In genomic region chr9:95185840-95186239, GRCm38 (mm10) we compare ENCODE assay signal across 18 mouse cellular contexts.
DNase-seq lines count a peak whose midpoint lies in the region; ATAC-seq and TF ChIP-seq lines count a peak whose summit lies in the region.
"Had no signal": no experiment of that assay in that cellular context is flagged by ENCODE, and none has a peak within 500 bp of the region (broad histone marks: within the 10 kb centered on the region; RNA-seq: fewer than 3 reads in every experiment).

No protein-coding gene starts in this region.

- no peak for TF ChIP-seq CTCF in liver, postnatal 0 days (IDR thresholded peaks at IDR 0.05; ENCODE audit: low read depth)

- no peak for DNase-seq in embryonic facial prominence, embryonic 11.5 days (ENCODE audit: low spot score)
- DNase-seq in embryonic facial prominence, embryonic 10.5 days (ENCODE audit: low spot score), result no peak
- DNase-seq in kidney, adult 9 months, result peak; percentile 36
- no peak for DNase-seq in kidney, postnatal 4 days
- no peak for DNase-seq in lung, postnatal 36 days
- DNase-seq in liver, postnatal 0 days, result no peak
- DNase-seq: adrenal gland, postnatal 10 days; cerebellum, adult 2 months; forebrain, postnatal 0 days; gastrocnemius, postnatal 10 days; kidney, postnatal 25 days; midbrain, embryonic 14.5 days; thymus, postnatal 36 days had no signal

- H3K4me3 ChIP-seq in embryonic facial prominence, embryonic 11.5 days (ENCODE audit: low read depth, low read length), result no peak overlapping the region
- H3K4me3 ChIP-seq in embryonic facial prominence, embryonic 10.5 days, result no peak overlapping the region
- no peak overlapping the region for H3K4me3 ChIP-seq in lung, embryonic 16.5 days (ENCODE audit: low read length)
- no peak overlapping the region for H3K4me3 ChIP-seq in liver, postnatal 0 days (ENCODE audit: low read depth, low read length)
- H3K4me3 ChIP-seq in hindbrain, embryonic 13.5 days, result no peak overlapping the region

- no peaks in the 10 kb centered on the region for H3K36me3 ChIP-seq in embryonic facial prominence, embryonic 11.5 days (replicated peaks; ENCODE audit: control insufficient read depth, insufficient read depth, low read depth, low read length)
- no peaks in the 10 kb centered on the region for H3K36me3 ChIP-seq in embryonic facial prominence, embryonic 10.5 days (replicated peaks)
- H3K36me3 ChIP-seq in lung, embryonic 16.5 days (ENCODE audit: control insufficient read depth, insufficient read depth, low read length), result no peaks in the 10 kb centered on the region
- no peaks in the 10 kb centered on the region for H3K36me3 ChIP-seq in liver, postnatal 0 days (replicated peaks; ENCODE audit: insufficient read depth, low read length)
- H3K36me3 ChIP-seq in hindbrain, embryonic 13.5 days, result no peaks in the 10 kb centered on the region

- H3K9ac ChIP-seq in embryonic facial prominence, embryonic 11.5 days (replicated peaks; ENCODE audit: low read length), result no peak overlapping the region
- no peak overlapping the region for H3K9ac ChIP-seq in lung, embryonic 16.5 days (ENCODE audit: low read length)
- H3K9ac ChIP-seq in liver, postnatal 0 days (replicated peaks), result no peak overlapping the region
- H3K9ac ChIP-seq in hindbrain, embryonic 13.5 days, result no peak overlapping the region
- H3K9ac ChIP-seq: forebrain, postnatal 0 days had no signal

- H3K4me1 ChIP-seq in embryonic facial prominence, embryonic 11.5 days (ENCODE audit: control insufficient read depth, insufficient read depth, low read length), result no peaks in the 10 kb centered on the region
- H3K4me1 ChIP-seq in embryonic facial prominence, embryonic 10.5 days, result peaks cover 29% of the 10 kb centered on the region
- H3K4me1 ChIP-seq in lung, embryonic 16.5 days (replicated peaks; ENCODE audit: control insufficient read depth, insufficient read depth, low read length), result peaks cover 36% of the 10 kb centered on the region
- peaks cover 23% of the 10 kb centered on the region for H3K4me1 ChIP-seq in liver, postnatal 0 days (ENCODE audit: insufficient read depth)
- H3K4me1 ChIP-seq in hindbrain, embryonic 13.5 days (replicated peaks), result peaks cover 15% of the 10 kb centered on the region

- H3K27me3 ChIP-seq in embryonic facial prominence, embryonic 11.5 days (ENCODE audit: control insufficient read depth, insufficient read depth, low read length), result no peaks in the 10 kb centered on the region
- H3K27me3 ChIP-seq in embryonic facial prominence, embryonic 10.5 days (replicated peaks; ENCODE audit: low read depth, poor library complexity, severe bottlenecking), result no peaks in the 10 kb centered on the region
- H3K27me3 ChIP-seq in lung, embryonic 16.5 days (ENCODE audit: control insufficient read depth, insufficient read depth, low read depth, low read length), result no peaks in the 10 kb centered on the region
- H3K27me3 ChIP-seq in liver, postnatal 0 days (ENCODE audit: insufficient read depth, low read length), result no peaks in the 10 kb centered on the region
- no peaks in the 10 kb centered on the region for H3K27me3 ChIP-seq in hindbrain, embryonic 13.5 days
- H3K27me3 ChIP-seq: CH12.LX had no signal

- no peak overlapping the region for H3K4me2 ChIP-seq in embryonic facial prominence, embryonic 11.5 days (ENCODE audit: low read depth, low read length)
- H3K4me2 ChIP-seq in lung, embryonic 16.5 days (ENCODE audit: low read depth, low read length), result no peak overlapping the region
- no peak overlapping the region for H3K4me2 ChIP-seq in liver, postnatal 0 days (ENCODE audit: low read depth, low read length)
- no peak overlapping the region for H3K4me2 ChIP-seq in hindbrain, embryonic 13.5 days

- ATAC-seq in embryonic facial prominence, embryonic 11.5 days (replicated peaks; ENCODE audit: insufficient number of reproducible peaks, low FRiP score, low TSS enrichment, low read depth), result no peak
- ATAC-seq in lung, embryonic 16.5 days (ENCODE audit: low read depth), result no peak
- no peak for ATAC-seq in liver, postnatal 0 days
- ATAC-seq in hindbrain, embryonic 13.5 days (ENCODE audit: low FRiP score), result no peak
- ATAC-seq: forebrain, postnatal 0 days; hindbrain, embryonic 16.5 days had no signal

- 0 out of 2 replicates have a peak overlapping the region, but pooled peaks have one; percentile 8 for H3K27ac ChIP-seq in embryonic facial prominence, embryonic 11.5 days (replicated peaks; ENCODE audit: low read depth, low read length)
- no peak overlapping the region; the same call in 1 of the 2 replicates for H3K27ac ChIP-seq in embryonic facial prominence, embryonic 10.5 days (replicated peaks)
- peak overlapping the region; percentile 69 for H3K27ac ChIP-seq in lung, embryonic 16.5 days (ENCODE audit: low read length)
- H3K27ac ChIP-seq in liver, postnatal 0 days (ENCODE audit: low read depth), result 0 out of 2 replicates have a peak overlapping the region, but pooled peaks have one; percentile 39
- no peak overlapping the region for H3K27ac ChIP-seq in hindbrain, embryonic 13.5 days
- H3K27ac ChIP-seq: macrophage had no signal

- 83% methylated on average over 3 of the region's 3 CpGs for WGBS in embryonic facial prominence, embryonic 11.5 days
- WGBS in embryonic facial prominence, embryonic 10.5 days, result 84% methylated on average over 3 of the region's 3 CpGs
- WGBS in lung, embryonic 16.5 days, result 58% methylated on average over 3 of the region's 3 CpGs
- WGBS in liver, postnatal 0 days (ENCODE audit: insufficient replicate concordance), result 64% methylated on average over 3 of the region's 3 CpGs
- WGBS in hindbrain, embryonic 13.5 days, result 90% methylated on average over 3 of the region's 3 CpGs

- TF ChIP-seq EP300 in liver, postnatal 0 days (IDR thresholded peaks at IDR 0.05; ENCODE audit: low read depth), result 0 out of 2 replicates have a peak, but pooled peaks have one; percentile 29

- no peaks in the 10 kb centered on the region for H3K9me3 ChIP-seq in embryonic facial prominence, embryonic 11.5 days (replicated peaks; ENCODE audit: control insufficient read depth, low read length)
- no peaks in the 10 kb centered on the region for H3K9me3 ChIP-seq in embryonic facial prominence, embryonic 10.5 days
- H3K9me3 ChIP-seq in lung, embryonic 16.5 days (ENCODE audit: control insufficient read depth, low read length), result no peaks in the 10 kb centered on the region
- H3K9me3 ChIP-seq in liver, postnatal 0 days (ENCODE audit: low read length), result no peaks in the 10 kb centered on the region
- H3K9me3 ChIP-seq in hindbrain, embryonic 13.5 days, result no peaks in the 10 kb centered on the region

Comparison
In these comparisons a context has a peak if more than half of its experiments do, and no peak if none do; other contexts are left out.
1. H3K27ac ChIP-seq: peak in embryonic facial prominence, embryonic 11.5 days (single experiment), lung, embryonic 16.5 days (single experiment) and liver, postnatal 0 days (single experiment); none in embryonic facial prominence, embryonic 10.5 days (single experiment) and hindbrain, embryonic 13.5 days (single experiment).